In the genomic region with DNA sequence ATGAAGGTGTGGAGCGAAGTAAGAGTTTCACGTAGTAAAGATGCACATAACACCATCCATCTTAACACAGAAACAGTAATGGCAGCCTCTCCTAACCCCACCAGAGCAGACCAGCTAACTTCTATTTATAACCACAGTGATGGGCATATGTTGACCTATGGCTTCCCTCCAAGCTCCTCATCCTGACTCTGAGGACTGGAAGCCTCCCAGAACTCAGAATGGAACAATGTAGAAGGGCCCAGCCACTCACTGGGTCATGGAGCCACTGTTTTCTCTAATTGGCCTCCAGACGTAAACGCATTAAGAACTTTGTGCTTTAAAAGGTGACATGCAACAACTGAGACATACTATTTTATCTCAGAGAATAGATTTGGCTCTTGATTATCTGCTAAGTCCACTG, we compare ENCODE assay signal across 18 mouse cellular contexts.
DNase-seq lines count a peak whose midpoint lies in the region.
"Had no signal": no experiment of that assay in that cellular context is flagged by ENCODE, and none has a peak within 500 bp of the region (broad histone marks: within the 10 kb centered on the region; RNA-seq: fewer than 3 reads in every experiment).

No protein-coding gene starts in this region.

- DNase-seq in cerebellum, postnatal 10 days, result peak; percentile 42 to 50
- no peak for DNase-seq in cerebellum, adult 9-11 months
- peak; percentile 42 for DNase-seq in heart, adult 8-10 months (ENCODE audit: low spot score)
- DNase-seq in heart, postnatal 4 days, result no peak
- DNase-seq in 3T3-L1 (ENCODE audit: low read depth, low spot score), result peak; percentile 31
- peak; percentile 71 for DNase-seq in adipocyte (ENCODE audit: low spot score)
- DNase-seq in frontal cortex, postnatal 36 days (ENCODE audit: low spot score in 2 of 2), result no peak
- DNase-seq in embryo, embryonic 9.5 days (ENCODE audit: extremely low spot score), result no peak
- DNase-seq: adrenal gland, adult 2 months; adrenal gland, adult 8-10 months; adrenal gland, postnatal 10 days; adrenal gland, postnatal 14 days; adrenal gland, postnatal 25 days; adrenal gland, postnatal 36 days; B cell, adult 2 months; cerebellum, adult 11 months; cerebellum, adult 11-12 months; cerebellum, adult 18-20 months had no signal

Comparison
In these comparisons a context has a peak if more than half of its experiments do, and no peak if none do; other contexts are left out.
1. DNase-seq: peak in cerebellum, postnatal 10 days (2 of 2), heart, adult 8-10 months (single experiment), 3T3-L1 (single experiment) and adipocyte (single experiment); none in cerebellum, adult 9-11 months (single experiment), heart, postnatal 4 days (single experiment), frontal cortex, postnatal 36 days (0 of 2) and embryo, embryonic 9.5 days (single experiment).